Mouse (Mus musculus): Measurements from ENCODE around the gene Ntrk2.

GRCm38 (mm10) chr13:59040156-59040915 lies 234.0 kb downstream of the Ntrk2 start:
- no peak for TF ChIP-seq CTCF (conservative IDR thresholded peaks at IDR 0.05; ENCODE audit: insufficient read depth, insufficient read length, low read depth, low read length)
- TF ChIP-seq POLR2A (IDR thresholded peaks at IDR 0.05; ENCODE audit: low read depth, low read length): no peak
